Mouse (Mus musculus) intestine, postnatal 0 days (tissue): ENCODE data around the gene Mlf2. TPM values are rescaled to one million over a fixed set of nuclear protein-coding genes. Genes with fewer than 3 reads are reported as not detected.

ENCODE experiments used
- ATAC-seq: fragments of 200-750 bp; cut with Nextera tagmentation; 2 replicates; pipeline ENCODE4 v1.8.0; 2017; ENCODE audit warnings: mild to moderate bottlenecking, moderate TSS enrichment, moderate library complexity
- H3K27ac ChIP-seq: fragments of 300-500 bp; sonication (generic); 2 replicates; pipeline ENCODE4 v1.5.1; 2014; ENCODE audit warnings: mild to moderate bottlenecking, low read depth, low read length, moderate library complexity
- H3K27me3 ChIP-seq: fragments of 300-500 bp; sonication (generic); replicated peaks from 2 replicates; pipeline ENCODE4 v1.6.1; 2014; ENCODE audit warnings: low read length, mixed read lengths; ENCODE audit not compliant: control insufficient read depth, insufficient read depth
- H3K36me3 ChIP-seq: fragments of 300-500 bp; sonication (generic); 2 replicates; pipeline ENCODE4 v1.6.1; 2014; ENCODE audit warnings: mild to moderate bottlenecking, moderate library complexity; ENCODE audit not compliant: control insufficient read depth, insufficient read depth
- H3K4me1 ChIP-seq: fragments of 300-500 bp; sonication (generic); replicated peaks from 2 replicates; pipeline ENCODE4 v1.6.1; 2014; ENCODE audit warnings: antibody characterized with exemption, low read length, mixed read lengths; ENCODE audit not compliant: control insufficient read depth, insufficient read depth
- H3K4me2 ChIP-seq: fragments of 300-500 bp; sonication (generic); replicated peaks from 2 replicates; pipeline ENCODE4 v1.6.1; 2014; ENCODE audit warnings: low read depth, mild to moderate bottlenecking, moderate library complexity
- H3K4me3 ChIP-seq: fragments of 300-500 bp; sonication (generic); 2 replicates; pipeline ENCODE4 v1.5.1; 2014; ENCODE audit warnings: low read depth, low read length
- H3K9ac ChIP-seq: fragments of 300-500 bp; sonication (generic); 2 replicates; pipeline ENCODE4 v1.6.1; 2014; ENCODE audit warnings: mild to moderate bottlenecking, low read depth, low read length
- H3K9me3 ChIP-seq: fragments of 300-500 bp; sonication (generic); 2 replicates; pipeline ENCODE4 v1.6.1; 2016; ENCODE audit warnings: mixed run types; ENCODE audit not compliant: control insufficient read depth
- CTCF ChIP-seq: sonication (generic); IDR thresholded peaks from 2 replicates; pipeline ENCODE4 v1.5.1; 2016; ENCODE audit warnings: low read depth, mild to moderate bottlenecking, control low read depth, antibody characterized with exemption, moderate library complexity
- WGBS: fragments of 180-500 bp; shearing (Covaris S2); extraction: QIAGEN DNeasy Blood & Tissue Kit; methylation state at CpG from one replicate; pipeline ENCODE4 v1.1.7; 2014; 5-methylcytosine and 5-hydroxymethylcytosine counted together
- polyA plus RNA-seq: library from polyadenylated mRNA; unstranded; fragments of >200 nt; fragmentation: Nextera tagmentation; extraction: Ambion mirVana; gene quantifications from 2 replicates; pipeline ENCODE4 v1.2.1, GENCODE M21; 2015

Gene Mlf2
- polyA plus RNA-seq, 1 experiment from 2014 or later: 269 TPM

GRCm38 (mm10) chr6:124959960-124960359 lies 28.8 kb downstream of the Mlf2 start:
- no peak overlapping the region for H3K4me3 ChIP-seq
- 91% methylated on average over 13 of the region's 13 CpGs for WGBS
- TF ChIP-seq CTCF: no peak
- no peak for ATAC-seq
- no peak overlapping the region for H3K27ac ChIP-seq
- H3K9me3 ChIP-seq: no peaks in the 10 kb centered on the region
- peaks cover 42% of the 10 kb centered on the region for H3K36me3 ChIP-seq
- H3K4me1 ChIP-seq: peaks cover 4% of the 10 kb centered on the region; the same call in 1 of the 2 replicates
- H3K4me2 ChIP-seq: no peak overlapping the region
- H3K9ac ChIP-seq: no peak overlapping the region
- no peaks in the 10 kb centered on the region for H3K27me3 ChIP-seq

GRCm38 (mm10) chr6:124961021-124961420 lies 29.8 kb downstream of the Mlf2 start:
- Histone ChIP-seq H3K9ac (no peak overlapping the region), H3K36me3 (peaks cover 37% of the 10 kb centered on the region), H3K4me3 (no peak overlapping the region), H3K27me3 (no peaks in the 10 kb centered on the region), H3K9me3 (no peaks in the 10 kb centered on the region), H3K27ac (no peak overlapping the region), H3K4me2 (no peak overlapping the region), H3K4me1 (peaks cover 4% of the 10 kb centered on the region; the same call in 1 of the 2 replicates)
- ATAC-seq: no peak
- no peak for TF ChIP-seq CTCF
- WGBS: 87% methylated on average over 12 of the region's 12 CpGs

GRCm38 (mm10) chr6:124964638-124965037 lies 33.5 kb downstream of the Mlf2 start:
- ATAC-seq: peak; percentile 28
- Histone ChIP-seq H3K27me3 (no peaks in the 10 kb centered on the region), H3K4me1 (peaks cover 10% of the 10 kb centered on the region; the same call in 1 of the 2 replicates), H3K4me2 (peak overlapping the region; percentile 85), H3K9ac (peak overlapping the region; percentile 74), H3K4me3 (peak overlapping the region; percentile 69), H3K27ac (peak overlapping the region; percentile 93), H3K36me3 (peaks cover 15% of the 10 kb centered on the region), H3K9me3 (no peaks in the 10 kb centered on the region)
- peak; percentile 21; the same call in 1 of the 2 replicates for TF ChIP-seq CTCF
- 23% methylated on average over 16 of the region's 16 CpGs for WGBS

DNA sequence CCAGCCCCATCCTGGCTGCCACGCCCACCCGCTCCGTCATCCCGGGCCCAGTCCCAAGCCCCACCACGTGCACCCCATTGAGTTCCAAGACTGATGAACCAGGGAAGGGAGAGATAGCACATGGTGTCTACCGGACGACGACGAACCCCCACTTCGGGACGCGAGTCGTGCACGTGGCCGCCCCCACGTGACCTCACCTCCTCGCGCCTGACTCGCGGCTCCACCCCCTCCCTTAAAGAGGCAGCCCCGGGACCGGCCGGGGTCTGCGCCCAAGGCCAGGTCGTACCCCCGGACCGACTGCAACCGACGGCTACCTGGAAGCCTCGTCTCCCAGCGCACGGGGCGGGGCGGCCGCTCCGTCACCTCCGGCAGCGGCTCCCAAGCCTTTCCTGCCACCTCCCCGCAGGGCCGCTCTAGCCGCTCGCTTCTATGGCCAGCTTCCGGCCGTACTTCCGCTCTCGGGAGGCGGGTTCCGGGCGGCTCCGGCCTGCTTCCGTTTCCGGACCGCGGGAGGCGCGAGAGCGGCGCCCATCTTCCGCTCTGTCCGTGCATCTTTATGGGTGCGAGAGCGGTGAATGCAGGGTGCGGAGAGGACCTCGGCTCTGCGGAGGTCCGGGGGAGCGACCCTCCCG lies 34.0 kb downstream of the Mlf2 start, which contains the start of gene Cops7a:
Gene Cops7a, minus strand, starts transcription at position 451 of the 632 bp plus-strand sequence.
- Histone ChIP-seq H3K4me3 (peak within 1 kb of the TSS; percentile 69), H3K27ac (peak within 1 kb of the TSS; percentile 93), H3K9me3 (no peaks in the 10 kb centered on the region), H3K4me2 (peak within 1 kb of the TSS; percentile 85), H3K9ac (peak within 1 kb of the TSS; percentile 74), H3K4me1 (peaks cover 10% of the 10 kb centered on the region; the same call in 1 of the 2 replicates), H3K36me3 (peaks cover 10% of the 10 kb centered on the region), H3K27me3 (no peaks in the 10 kb centered on the region)
- peak; percentile 41; the same call in 1 of the 2 replicates for TF ChIP-seq CTCF
- under 1% methylated on average over 67 of the region's 68 CpGs for WGBS
- ATAC-seq: peak; percentile 93

GRCm38 (mm10) chr6:124965747-124966146 lies 34.6 kb downstream of the Mlf2 start:
- TF ChIP-seq CTCF: no peak
- Histone ChIP-seq H3K9me3 (no peaks in the 10 kb centered on the region), H3K36me3 (peaks cover 6% of the 10 kb centered on the region), H3K27me3 (no peaks in the 10 kb centered on the region), H3K27ac (peak overlapping the region; percentile 93; the same call in 1 of the 2 replicates), H3K4me2 (peak overlapping the region; percentile 85), H3K4me1 (peaks cover 10% of the 10 kb centered on the region; the same call in 1 of the 2 replicates), H3K9ac (peak overlapping the region; percentile 74), H3K4me3 (peak overlapping the region; percentile 69)
- ATAC-seq: no peak
- 11% methylated on average over 15 of the region's 15 CpGs for whole genome bisulfite sequencing

GRCm38 (mm10) chr6:124966466-124967118 lies 35.4 kb downstream of the Mlf2 start:
- peak overlapping the region; percentile 74; the same call in 1 of the 2 replicates for H3K9ac ChIP-seq
- peak overlapping the region; percentile 85 for H3K4me2 ChIP-seq
- no peaks in the 10 kb centered on the region for H3K9me3 ChIP-seq
- ATAC-seq: no peak
- H3K4me3 ChIP-seq: peak overlapping the region; percentile 69; the same call in 1 of the 2 replicates
- no peaks in the 10 kb centered on the region for H3K36me3 ChIP-seq
- 94% methylated on average over 7 of the region's 7 CpGs for WGBS
- H3K27ac ChIP-seq: no peak overlapping the region
- H3K4me1 ChIP-seq: peaks cover 10% of the 10 kb centered on the region; the same call in 1 of the 2 replicates
- H3K27me3 ChIP-seq: no peaks in the 10 kb centered on the region
- TF ChIP-seq CTCF: peak; percentile 55
